Mouse (Mus musculus): ENCODE measurements around the gene Tpcn2.

DNA sequence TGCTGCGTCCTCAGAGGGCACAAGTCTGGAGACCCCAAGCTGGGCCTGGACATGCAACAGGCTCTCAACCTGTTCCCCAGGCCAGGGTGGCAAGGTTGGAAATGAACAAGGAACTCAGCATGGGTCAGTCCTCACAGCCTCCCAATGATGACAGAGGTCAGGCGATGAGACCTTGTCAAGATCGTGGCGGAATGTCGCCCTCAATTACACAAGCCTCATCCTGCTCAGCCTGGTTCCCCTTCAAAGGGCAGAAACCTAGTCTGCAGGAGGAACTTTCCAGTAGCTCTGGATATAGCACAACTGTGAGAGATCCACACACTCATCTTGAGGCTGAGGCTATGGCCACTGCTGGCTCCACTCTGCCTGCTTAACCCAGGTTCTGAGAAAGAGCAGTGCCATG, 12.9 kb downstream of the Tpcn2 start:
- TF ChIP-seq POLR2A (IDR thresholded peaks at IDR 0.05; ENCODE audit: low read depth, low read length), result no peak
- no peak for TF ChIP-seq NRF1 (IDR thresholded peaks at IDR 0.05; ENCODE audit: low read depth, low read length)
- no peak for TF ChIP-seq MAFK (IDR thresholded peaks at IDR 0.05; ENCODE audit: insufficient replicate concordance, low read length)
- no peak for TF ChIP-seq CHD2 (IDR thresholded peaks at IDR 0.05; ENCODE audit: low read length)

Measured in CH12.LX (cell line).